Mouse (Mus musculus) stomach, postnatal 0 days (tissue): ENCODE results near the gene Degs2. TPM values are rescaled to one million over a fixed set of nuclear protein-coding genes. Genes with fewer than 3 reads are reported as not detected.

Experiments used
- ATAC-seq: fragments of 200-750 bp; cut with Nextera tagmentation; 2 replicates; pipeline ENCODE4 v1.8.0; 2017; ENCODE audit not compliant: low FRiP score, low TSS enrichment
- DNase-seq: peaks from one replicate; pipeline ENCODE4 v3.0.0-alpha.2; 2016; ENCODE audit warnings: low spot score
- H3K27ac ChIP-seq: fragments of 300-500 bp; sonication (generic); replicated peaks from 2 replicates; pipeline ENCODE4 v1.5.1; 2014; ENCODE audit warnings: mild to moderate bottlenecking, control low read depth
- H3K27me3 ChIP-seq: fragments of 300-500 bp; sonication (generic); 2 replicates; pipeline ENCODE4 v1.6.1; 2014; ENCODE audit warnings: low read length; ENCODE audit not compliant: control insufficient read depth, insufficient read depth
- H3K36me3 ChIP-seq: fragments of 300-500 bp; sonication (generic); 2 replicates; pipeline ENCODE4 v1.6.1; 2014; ENCODE audit warnings: low read length, mixed read lengths; ENCODE audit not compliant: control insufficient read depth, insufficient read depth
- H3K4me1 ChIP-seq: fragments of 300-500 bp; sonication (generic); replicated peaks from 2 replicates; pipeline ENCODE4 v1.6.1; 2014; ENCODE audit warnings: antibody characterized with exemption; ENCODE audit not compliant: control insufficient read depth, insufficient read depth
- H3K4me2 ChIP-seq: fragments of 300-500 bp; sonication (generic); replicated peaks from 2 replicates; pipeline ENCODE4 v1.6.1; 2014; ENCODE audit warnings: low read depth, mild to moderate bottlenecking, control low read depth, moderate library complexity
- H3K4me3 ChIP-seq: fragments of 300-500 bp; sonication (generic); 2 replicates; pipeline ENCODE4 v1.5.1; 2014; ENCODE audit warnings: low read depth, low read length, control low read depth
- H3K9ac ChIP-seq: fragments of 300-500 bp; sonication (generic); 2 replicates; pipeline ENCODE4 v1.6.1; 2014; ENCODE audit warnings: mild to moderate bottlenecking, low read length, control low read depth, mixed read lengths
- H3K9me3 ChIP-seq: fragments of 300-500 bp; sonication (generic); 2 replicates; pipeline ENCODE4 v1.6.1; 2016; ENCODE audit warnings: low read length; ENCODE audit not compliant: control insufficient read depth
- CTCF ChIP-seq: IDR thresholded peaks from 2 replicates; pipeline ENCODE4 v1.5.1; 2016; ENCODE audit warnings: antibody characterized with exemption, low read depth, mild to moderate bottlenecking, moderate library complexity
- EP300 ChIP-seq: optimal IDR thresholded peaks from 2 replicates; pipeline ENCODE3; 2016; ENCODE audit warnings: antibody characterized with exemption
- WGBS: fragments of 180-500 bp; shearing (Covaris S2); extraction: QIAGEN DNeasy Blood & Tissue Kit; methylation state at CpG from one replicate; pipeline ENCODE4 v1.1.7; 2014; 5-methylcytosine and 5-hydroxymethylcytosine counted together
- polyA plus RNA-seq: library from polyadenylated mRNA; unstranded; fragments of >200 nt; fragmentation: Nextera tagmentation; extraction: Ambion mirVana; gene quantifications from 2 replicates; pipeline ENCODE4 v1.2.1, GENCODE M21; 2015

Gene Degs2
- polyA plus RNA-seq, 1 experiment from 2014 or later = 172 TPM

DNA sequence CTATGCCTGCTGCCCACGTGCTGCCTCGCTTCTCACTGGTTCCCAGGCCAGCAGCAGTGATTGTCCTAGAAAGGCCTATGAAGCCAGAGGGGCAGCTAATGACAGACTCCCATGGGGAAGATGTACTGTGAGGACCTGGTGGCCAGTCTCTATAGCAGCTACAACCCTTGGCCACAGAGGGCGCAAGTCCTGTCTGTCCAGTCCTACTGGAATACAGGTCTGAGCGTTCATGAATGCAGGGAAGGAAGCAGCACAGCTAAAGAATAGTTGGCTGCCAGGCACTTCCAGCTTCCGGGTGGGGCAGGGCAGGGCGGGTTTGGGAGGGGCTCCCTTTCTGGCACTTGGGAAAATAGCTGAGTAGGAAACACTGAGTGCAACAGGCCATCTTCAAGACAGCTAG lies 15.2 kb downstream of the Degs2 start:
- no peak overlapping the region for H3K4me3 ChIP-seq
- ATAC-seq (peak; percentile 25), DNase-seq (peak; percentile 81)
- H3K36me3 ChIP-seq = peaks cover 11% of the 10 kb centered on the region
- no peak overlapping the region for H3K9ac ChIP-seq
- WGBS = 51% methylated on average over 6 of the region's 6 CpGs
- H3K9me3 ChIP-seq = no peaks in the 10 kb centered on the region
- TF ChIP-seq CTCF (peak; percentile 72), EP300 (no peak)
- H3K4me1 ChIP-seq = no peaks in the 10 kb centered on the region
- H3K27ac ChIP-seq = peak overlapping the region; percentile 69
- H3K4me2 ChIP-seq = no peak overlapping the region
- H3K27me3 ChIP-seq = no peaks in the 10 kb centered on the region

DNA sequence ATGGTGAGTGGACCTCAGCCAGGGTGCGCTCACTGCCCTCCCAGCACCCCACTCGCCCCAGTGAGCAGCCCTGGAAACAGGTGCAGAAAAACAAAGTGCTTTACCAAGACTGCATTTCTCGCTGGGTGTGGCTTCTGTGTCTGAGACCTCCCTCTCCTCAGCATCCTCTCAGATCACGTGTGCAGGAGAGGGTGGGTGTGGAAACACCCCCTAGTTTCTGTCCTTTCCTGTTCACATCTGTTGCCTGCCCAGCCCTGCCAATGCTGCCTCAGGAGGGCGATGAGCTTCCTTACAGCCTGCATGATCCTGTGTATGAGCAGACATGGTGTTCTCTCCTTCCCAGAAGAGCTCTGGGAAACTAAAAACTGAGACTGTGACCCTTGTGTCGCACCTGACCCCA lies 15.7 kb downstream of the Degs2 start:
- TF ChIP-seq EP300 = no peak
- no peak for TF ChIP-seq CTCF
- no peak for ATAC-seq
- Histone ChIP-seq H3K9me3 (no peaks in the 10 kb centered on the region), H3K36me3 (peaks cover 14% of the 10 kb centered on the region), H3K9ac (no peak overlapping the region), H3K27ac (peak overlapping the region; percentile 69), H3K4me3 (no peak overlapping the region), H3K27me3 (no peaks in the 10 kb centered on the region), H3K4me1 (no peaks in the 10 kb centered on the region), H3K4me2 (no peak overlapping the region)
- WGBS = 57% methylated on average over 6 of the region's 6 CpGs
- DNase-seq = no peak

DNA sequence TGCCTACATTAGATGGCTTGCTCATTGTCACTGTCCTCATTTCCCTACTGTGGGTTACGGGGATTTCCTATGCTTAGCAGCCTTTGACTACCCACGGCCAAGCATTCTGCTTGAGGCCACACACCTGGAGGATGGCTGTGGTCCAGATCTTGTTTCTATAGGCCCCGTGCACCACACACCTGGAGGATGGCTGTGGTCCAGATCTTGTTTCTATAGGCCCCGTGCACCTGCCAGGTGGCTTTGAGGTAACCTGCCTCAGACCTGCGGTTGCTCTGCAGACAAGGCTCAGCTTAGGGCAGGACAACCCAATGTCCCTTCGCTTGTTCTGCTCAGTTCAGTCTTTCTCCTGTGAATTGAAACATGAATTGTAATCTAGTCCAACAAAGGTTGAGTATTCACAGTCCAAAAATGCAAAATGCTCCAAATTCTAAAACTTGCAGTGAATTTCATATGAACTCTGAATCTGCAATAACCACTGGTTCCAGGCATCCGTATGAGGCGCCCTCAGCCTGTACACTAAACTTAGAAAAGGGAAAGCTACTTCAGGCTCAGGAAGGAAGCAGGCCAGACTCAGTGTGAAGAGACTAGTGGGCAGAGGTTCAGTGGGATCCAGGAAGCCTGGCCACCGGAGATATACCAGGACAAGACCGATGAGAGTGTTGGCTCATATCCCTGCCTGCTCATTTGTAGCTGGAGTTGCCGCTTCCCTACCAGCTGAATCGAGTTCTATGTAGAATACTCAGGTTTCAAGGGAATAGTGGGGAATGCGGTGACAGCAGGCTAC lies 19.7 kb downstream of the Degs2 start:
- Histone ChIP-seq H3K27ac (no peak overlapping the region), H3K4me3 (no peak overlapping the region), H3K27me3 (no peaks in the 10 kb centered on the region), H3K9ac (no peak overlapping the region), H3K4me2 (no peak overlapping the region), H3K36me3 (peaks cover 32% of the 10 kb centered on the region), H3K4me1 (no peaks in the 10 kb centered on the region), H3K9me3 (no peaks in the 10 kb centered on the region)
- DNase-seq (no peak), ATAC-seq (no peak)
- 75% methylated on average over 13 of the region's 13 CpGs for WGBS
- no peak for TF ChIP-seq CTCF
- TF ChIP-seq EP300 = no peak

DNA sequence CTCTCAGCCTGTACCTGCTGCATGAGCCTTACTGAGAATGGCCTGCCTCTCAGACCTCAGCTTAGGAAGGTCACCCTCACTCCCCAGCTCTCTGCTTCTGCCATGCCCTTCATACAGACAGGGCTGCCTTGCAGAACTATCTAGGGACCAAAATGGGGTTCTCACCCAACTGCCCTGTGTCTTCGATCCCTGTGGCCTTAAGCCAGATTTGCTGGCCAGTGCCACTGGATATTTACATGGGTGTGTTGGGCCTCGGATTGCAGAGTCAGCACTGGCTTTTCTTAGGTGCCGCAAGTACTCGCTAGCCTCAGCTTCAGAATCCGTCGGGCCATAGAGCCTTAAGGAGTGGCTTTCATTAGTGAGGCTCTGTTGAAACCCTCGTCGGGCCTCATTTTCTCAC lies 21.3 kb downstream of the Degs2 start:
- TF ChIP-seq EP300 = no peak
- TF ChIP-seq CTCF = no peak
- H3K9ac ChIP-seq = no peak overlapping the region
- H3K4me2 ChIP-seq = no peak overlapping the region
- H3K27ac ChIP-seq = no peak overlapping the region
- H3K4me3 ChIP-seq = no peak overlapping the region
- WGBS = 87% methylated on average over 8 of the region's 8 CpGs
- DNase-seq = no peak
- no peaks in the 10 kb centered on the region for H3K27me3 ChIP-seq
- no peaks in the 10 kb centered on the region for H3K9me3 ChIP-seq
- peaks cover 32% of the 10 kb centered on the region for H3K36me3 ChIP-seq
- no peaks in the 10 kb centered on the region for H3K4me1 ChIP-seq
- ATAC-seq = no peak

DNA sequence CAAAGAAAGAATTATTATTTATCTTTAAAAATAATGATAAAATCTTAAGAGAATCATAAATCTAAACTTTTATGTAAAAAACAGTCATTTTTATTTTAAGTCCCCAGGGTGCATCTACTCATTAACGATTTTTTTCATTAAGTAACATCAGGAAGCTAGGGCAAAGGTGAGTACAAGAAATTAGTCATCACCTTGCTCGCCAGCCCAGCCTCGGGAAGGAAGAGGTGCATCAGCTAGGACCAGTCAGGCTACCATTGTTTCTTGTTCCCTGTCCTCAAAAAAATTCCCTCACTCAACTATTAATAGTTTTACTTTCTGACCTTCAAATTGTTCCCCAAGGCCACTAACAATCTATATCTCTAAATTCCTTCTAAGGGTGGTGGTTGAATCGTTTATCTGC lies 23.7 kb downstream of the Degs2 start:
- no peak overlapping the region for H3K4me2 ChIP-seq
- no peak overlapping the region for H3K4me3 ChIP-seq
- H3K27me3 ChIP-seq = no peaks in the 10 kb centered on the region
- H3K9me3 ChIP-seq = no peaks in the 10 kb centered on the region
- TF ChIP-seq CTCF = no peak
- no peak for TF ChIP-seq EP300
- H3K4me1 ChIP-seq = no peaks in the 10 kb centered on the region
- DNase-seq = no peak
- ATAC-seq = no peak
- H3K27ac ChIP-seq = no peak overlapping the region
- H3K9ac ChIP-seq = no peak overlapping the region
- peaks cover 24% of the 10 kb centered on the region for H3K36me3 ChIP-seq
- 53% methylated on average over 4 of the region's 4 CpGs for WGBS

DNA sequence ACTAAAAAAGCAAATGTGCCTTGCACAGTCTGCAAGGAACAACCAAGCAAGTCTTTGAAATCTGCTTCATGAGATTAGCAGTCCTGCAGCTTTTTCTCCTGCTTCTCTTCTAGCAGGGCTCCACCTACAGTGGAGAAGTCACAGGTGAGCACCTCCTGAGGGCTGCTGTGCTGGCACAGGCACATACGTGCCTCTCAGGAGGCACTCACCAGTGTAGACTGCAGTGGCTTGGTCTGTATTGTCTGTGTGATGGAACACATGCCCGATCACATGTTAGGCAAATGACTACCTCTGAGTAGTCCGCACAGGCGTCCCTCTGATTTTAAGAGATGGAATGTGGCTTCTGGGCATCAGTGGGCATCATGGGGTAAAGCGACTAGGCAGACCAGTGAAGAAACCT lies 25.0 kb downstream of the Degs2 start:
- no peak for ATAC-seq
- TF ChIP-seq EP300 (no peak), CTCF (no peak)
- Histone ChIP-seq H3K36me3 (peaks cover 29% of the 10 kb centered on the region), H3K9ac (no peak overlapping the region), H3K9me3 (no peaks in the 10 kb centered on the region), H3K4me2 (no peak overlapping the region), H3K27ac (no peak overlapping the region), H3K4me3 (no peak overlapping the region), H3K27me3 (no peaks in the 10 kb centered on the region), H3K4me1 (no peaks in the 10 kb centered on the region)
- no peak for DNase-seq
- 92% methylated on average over 5 of the region's 5 CpGs for WGBS
